Mouse (Mus musculus) stomach, embryonic 15.5 days (tissue): ENCODE measurements around the gene Lrrn2. TPM values are rescaled to one million over a fixed set of nuclear protein-coding genes. Genes with fewer than 3 reads are reported as not detected.

ENCODE experiments used
- ATAC-seq: fragments of 200-750 bp; cut with Nextera tagmentation; 2 replicates; pipeline ENCODE4 v1.8.0; 2017; ENCODE audit warnings: low read depth, moderate number of reproducible peaks, moderate TSS enrichment; ENCODE audit not compliant: insufficient read depth, low FRiP score
- H3K27ac ChIP-seq: fragments of 300-500 bp; sonication (generic); 2 replicates; pipeline ENCODE4 v1.5.1; 2015; ENCODE audit warnings: mild to moderate bottlenecking, inconsistent platforms
- H3K27me3 ChIP-seq: fragments of 300-500 bp; sonication (generic); replicated peaks from 2 replicates; pipeline ENCODE4 v1.6.1; 2015; ENCODE audit warnings: inconsistent platforms
- H3K36me3 ChIP-seq: fragments of 300-500 bp; sonication (generic); 2 replicates; pipeline ENCODE4 v1.6.1; 2015; ENCODE audit warnings: inconsistent platforms
- H3K4me1 ChIP-seq: fragments of 300-500 bp; sonication (generic); 2 replicates; pipeline ENCODE4 v1.6.1; 2015; ENCODE audit warnings: inconsistent platforms
- H3K4me2 ChIP-seq: fragments of 300-500 bp; sonication (generic); 2 replicates; pipeline ENCODE4 v1.6.1; 2015; ENCODE audit warnings: mild to moderate bottlenecking, inconsistent platforms
- H3K4me3 ChIP-seq: fragments of 300-500 bp; sonication (generic); replicated peaks from 2 replicates; pipeline ENCODE4 v1.5.1; 2015; ENCODE audit warnings: inconsistent platforms
- H3K9ac ChIP-seq: fragments of 300-500 bp; sonication (generic); 2 replicates; pipeline ENCODE4 v1.6.1; 2015; ENCODE audit warnings: inconsistent platforms
- H3K9me3 ChIP-seq: fragments of 300-500 bp; sonication (generic); 2 replicates; pipeline ENCODE4 v1.6.1; 2016; ENCODE audit warnings: inconsistent platforms
- WGBS: fragments of 180-500 bp; shearing (Covaris S2); methylation state at CpG from one replicate; pipeline ENCODE4 v1.1.7; 2015; 5-methylcytosine and 5-hydroxymethylcytosine counted together
- polyA plus RNA-seq: library from polyadenylated mRNA; unstranded; fragments of >200 nt; fragmentation: Nextera tagmentation; extraction: Ambion mirVana; gene quantifications from 2 replicates; pipeline ENCODE4 v1.2.1, GENCODE M21; 2015

Lrrn2 gene
- polyA plus RNA-seq, 1 experiment from 2014 or later = 3.9 TPM

GRCm38 (mm10) chr1:132937296-132938030, 57.4 kb downstream of the Lrrn2 start:
- no peak overlapping the region for H3K9ac ChIP-seq
- no peaks in the 10 kb centered on the region for H3K36me3 ChIP-seq
- ATAC-seq = no peak
- H3K27me3 ChIP-seq = 0 out of 2 replicates have a peak, but pooled peaks cover 3% of the 10 kb centered on the region
- no peak overlapping the region for H3K4me3 ChIP-seq
- H3K4me2 ChIP-seq = no peak overlapping the region
- WGBS = 83% methylated on average over 26 of the region's 26 CpGs
- H3K27ac ChIP-seq = no peak overlapping the region
- no peaks in the 10 kb centered on the region for H3K4me1 ChIP-seq
- H3K9me3 ChIP-seq = no peaks in the 10 kb centered on the region

GRCm38 (mm10) chr1:132938975-132939374, 58.9 kb downstream of the Lrrn2 start:
- Histone ChIP-seq H3K9ac (no peak overlapping the region), H3K36me3 (no peaks in the 10 kb centered on the region), H3K4me3 (no peak overlapping the region), H3K9me3 (no peaks in the 10 kb centered on the region), H3K27ac (no peak overlapping the region), H3K4me1 (no peaks in the 10 kb centered on the region), H3K27me3 (0 out of 2 replicates have a peak, but pooled peaks cover 3% of the 10 kb centered on the region), H3K4me2 (no peak overlapping the region)
- ATAC-seq = no peak
- WGBS = 75% methylated on average over 8 of the region's 8 CpGs

GRCm38 (mm10) chr1:132945826-132946225, 65.8 kb downstream of the Lrrn2 start:
- ATAC-seq = no peak
- Histone ChIP-seq H3K4me2 (no peak overlapping the region), H3K4me1 (no peaks in the 10 kb centered on the region), H3K27ac (no peak overlapping the region), H3K27me3 (no peaks in the 10 kb centered on the region), H3K9me3 (no peaks in the 10 kb centered on the region), H3K4me3 (no peak overlapping the region), H3K36me3 (no peaks in the 10 kb centered on the region), H3K9ac (no peak overlapping the region)
- WGBS = 56% methylated on average over 8 of the region's 8 CpGs

- Histone ChIP-seq H3K4me1 (no peaks in the 10 kb centered on the region), H3K4me3 (no peak overlapping the region), H3K36me3 (no peaks in the 10 kb centered on the region), H3K9ac (no peak overlapping the region), H3K27ac (no peak overlapping the region), H3K27me3 (no peaks in the 10 kb centered on the region), H3K4me2 (no peak overlapping the region), H3K9me3 (no peaks in the 10 kb centered on the region)
- WGBS = 54% methylated on average over 7 of the region's 7 CpGs
- ATAC-seq = no peak
Observed at GRCm38 (mm10) chr1:132947811-132948210, 67.7 kb downstream of the Lrrn2 start.

- no peaks in the 10 kb centered on the region for H3K27me3 ChIP-seq
- no peaks in the 10 kb centered on the region for H3K36me3 ChIP-seq
- H3K9ac ChIP-seq = no peak overlapping the region
- no peak overlapping the region for H3K27ac ChIP-seq
- 80% methylated on average over 5 of the region's 5 CpGs for WGBS
- ATAC-seq = no peak; the same call in 1 of the 2 replicates
- no peaks in the 10 kb centered on the region for H3K4me1 ChIP-seq
- H3K9me3 ChIP-seq = no peaks in the 10 kb centered on the region
- H3K4me2 ChIP-seq = no peak overlapping the region
- H3K4me3 ChIP-seq = no peak overlapping the region
Observed at GRCm38 (mm10) chr1:132956809-132957208, 76.7 kb downstream of the Lrrn2 start.

- Histone ChIP-seq H3K4me2 (no peak overlapping the region), H3K9me3 (no peaks in the 10 kb centered on the region), H3K4me1 (no peaks in the 10 kb centered on the region), H3K4me3 (no peak overlapping the region), H3K36me3 (no peaks in the 10 kb centered on the region), H3K9ac (no peak overlapping the region), H3K27ac (no peak overlapping the region), H3K27me3 (no peaks in the 10 kb centered on the region)
- no peak for ATAC-seq
- WGBS = 86% methylated on average over 3 of the region's 3 CpGs
Observed at GRCm38 (mm10) chr1:132961751-132962150, 81.7 kb downstream of the Lrrn2 start.

- Histone ChIP-seq H3K36me3 (no peaks in the 10 kb centered on the region), H3K4me3 (no peak overlapping the region), H3K4me2 (no peak overlapping the region), H3K27ac (no peak overlapping the region), H3K9me3 (no peaks in the 10 kb centered on the region), H3K4me1 (no peaks in the 10 kb centered on the region), H3K27me3 (no peaks in the 10 kb centered on the region), H3K9ac (no peak overlapping the region)
- 77% methylated on average over 2 of the region's 2 CpGs for WGBS
- no peak for ATAC-seq
Observed at GRCm38 (mm10) chr1:132964106-132964505, 84.0 kb downstream of the Lrrn2 start.

GRCm38 (mm10) chr1:132964691-132965090, 84.6 kb downstream of the Lrrn2 start:
- no peaks in the 10 kb centered on the region for H3K36me3 ChIP-seq
- no peaks in the 10 kb centered on the region for H3K9me3 ChIP-seq
- no peaks in the 10 kb centered on the region for H3K27me3 ChIP-seq
- H3K4me3 ChIP-seq = no peak overlapping the region
- no peak overlapping the region for H3K4me2 ChIP-seq
- no peaks in the 10 kb centered on the region for H3K4me1 ChIP-seq
- ATAC-seq = no peak
- no peak overlapping the region for H3K9ac ChIP-seq
- H3K27ac ChIP-seq = no peak overlapping the region
- 65% methylated on average over 4 of the region's 4 CpGs for WGBS

- ATAC-seq = no peak
- Histone ChIP-seq H3K4me3 (no peak overlapping the region), H3K9ac (no peak overlapping the region), H3K36me3 (no peaks in the 10 kb centered on the region), H3K4me2 (no peak overlapping the region), H3K27me3 (no peaks in the 10 kb centered on the region), H3K27ac (no peak overlapping the region), H3K4me1 (no peaks in the 10 kb centered on the region), H3K9me3 (no peaks in the 10 kb centered on the region)
- 27% methylated on average over 6 of the region's 6 CpGs for WGBS
Observed at GRCm38 (mm10) chr1:132968659-132969058, 88.6 kb downstream of the Lrrn2 start.

- no peak overlapping the region for H3K4me2 ChIP-seq
- no peak overlapping the region for H3K4me3 ChIP-seq
- ATAC-seq = no peak
- H3K36me3 ChIP-seq = 0 out of 2 replicates have a peak, but pooled peaks cover 7% of the 10 kb centered on the region
- no peak overlapping the region for H3K9ac ChIP-seq
- no peak overlapping the region for H3K27ac ChIP-seq
- WGBS = 67% methylated on average over 1 of the region's 1 CpGs
- no peaks in the 10 kb centered on the region for H3K9me3 ChIP-seq
- H3K4me1 ChIP-seq = no peaks in the 10 kb centered on the region
- H3K27me3 ChIP-seq = no peaks in the 10 kb centered on the region
Observed at GRCm38 (mm10) chr1:132977402-132977801, 97.3 kb downstream of the Lrrn2 start.

- no peak overlapping the region for H3K27ac ChIP-seq
- H3K4me3 ChIP-seq = no peak overlapping the region
- no peak overlapping the region for H3K9ac ChIP-seq
- H3K4me2 ChIP-seq = no peak overlapping the region
- WGBS = 89% methylated on average over 6 of the region's 6 CpGs
- no peaks in the 10 kb centered on the region for H3K4me1 ChIP-seq
- H3K36me3 ChIP-seq = peaks cover 24% of the 10 kb centered on the region
- no peaks in the 10 kb centered on the region for H3K27me3 ChIP-seq
- no peaks in the 10 kb centered on the region for H3K9me3 ChIP-seq
- ATAC-seq = no peak
Observed at GRCm38 (mm10) chr1:132981232-132981631, 101.2 kb downstream of the Lrrn2 start.

- peaks cover 33% of the 10 kb centered on the region for H3K36me3 ChIP-seq
- H3K9me3 ChIP-seq = no peaks in the 10 kb centered on the region
- H3K9ac ChIP-seq = no peak overlapping the region
- H3K27me3 ChIP-seq = no peaks in the 10 kb centered on the region
- no peak overlapping the region for H3K27ac ChIP-seq
- H3K4me1 ChIP-seq = no peaks in the 10 kb centered on the region
- H3K4me3 ChIP-seq = no peak overlapping the region
- H3K4me2 ChIP-seq = no peak overlapping the region
- ATAC-seq = no peak
- WGBS = 54% methylated on average over 7 of the region's 7 CpGs
Observed at GRCm38 (mm10) chr1:132982728-132983127, 102.7 kb downstream of the Lrrn2 start.
